Mouse (Mus musculus) induced T-regulatory cell, adult 2 months (primary cell): ENCODE results near the gene Chrnb2.

Source experiments
- DNase-seq: peaks from one replicate; pipeline ENCODE4 v3.0.0-alpha.2; 2012; ENCODE audit warnings: low read depth

Chrnb2 gene

GRCm38 (mm10) chr3:89776001-89776400, 11.6 kb upstream of the Chrnb2 start:
- DNase-seq, result no peak

GRCm38 (mm10) chr3:89774236-89774960, 10.0 kb upstream of the Chrnb2 start:
- peak; percentile 55 for DNase-seq

- peak; percentile 47 for DNase-seq
Observed at GRCm38 (mm10) chr3:89773740-89774211, 9.3 kb upstream of the Chrnb2 start.

- peak; percentile 96 for DNase-seq
Observed at GRCm38 (mm10) chr3:89772968-89773709, 8.7 kb upstream of the Chrnb2 start, which contains the start of gene Ube2q1. Ube2q1 (plus strand) TSS chr3:89773616.

- peak; percentile 95 for DNase-seq
Observed at GRCm38 (mm10) chr3:89772588-89772967, 8.1 kb upstream of the Chrnb2 start.

- no peak for DNase-seq
Observed at GRCm38 (mm10) chr3:89770425-89771002, 6.1 kb upstream of the Chrnb2 start.

GRCm38 (mm10) chr3:89769584-89769983, 5.2 kb upstream of the Chrnb2 start:
- no peak for DNase-seq

- DNase-seq, result no peak
Observed at GRCm38 (mm10) chr3:89759786-89760185, 4.6 kb downstream of the Chrnb2 start.

- no peak for DNase-seq
Observed at GRCm38 (mm10) chr3:89757851-89758250, 6.6 kb downstream of the Chrnb2 start.

GRCm38 (mm10) chr3:89755283-89755682, 9.1 kb downstream of the Chrnb2 start:
- no peak for DNase-seq

GRCm38 (mm10) chr3:89752307-89752706, 12.1 kb downstream of the Chrnb2 start:
- DNase-seq, result no peak

GRCm38 (mm10) chr3:89738509-89738908, 25.9 kb downstream of the Chrnb2 start:
- no peak for DNase-seq

GRCm38 (mm10) chr3:89732091-89732490, 32.3 kb downstream of the Chrnb2 start:
- DNase-seq, result peak; percentile 29

- DNase-seq, result peak; percentile 96
Observed at GRCm38 (mm10) chr3:89730350-89731331, 33.8 kb downstream of the Chrnb2 start.

GRCm38 (mm10) chr3:89728848-89729247, 35.6 kb downstream of the Chrnb2 start:
- peak; percentile 35 for DNase-seq

GRCm38 (mm10) chr3:89727028-89727427, 37.4 kb downstream of the Chrnb2 start:
- DNase-seq, result peak; percentile 80

- no peak for DNase-seq
Observed at GRCm38 (mm10) chr3:89723400-89724084, 40.9 kb downstream of the Chrnb2 start.

GRCm38 (mm10) chr3:89722032-89722431, 42.4 kb downstream of the Chrnb2 start:
- DNase-seq, result no peak

GRCm38 (mm10) chr3:89715967-89716256, 48.5 kb downstream of the Chrnb2 start:
- DNase-seq, result no peak

- DNase-seq, result no peak
Observed at GRCm38 (mm10) chr3:89715207-89715966, 49.0 kb downstream of the Chrnb2 start.
